Mouse (Mus musculus) C2C12 (cell line): ENCODE measurements around the gene Sebox.

Experiments
- CTCF ChIP-seq: IDR thresholded peaks from one replicate; pipeline ENCODE4 v1.5.1; 2011; ENCODE audit not compliant: control insufficient read depth, insufficient read depth, insufficient read length
- MAX ChIP-seq: IDR thresholded peaks from one replicate; pipeline ENCODE4 v1.6.1; 2011; ENCODE audit warnings: mild to moderate bottlenecking, control low read depth
- MYOD1 ChIP-seq: IDR thresholded peaks from one replicate; pipeline ENCODE4 v1.6.1; 2011; ENCODE audit warnings: low read depth; ENCODE audit not compliant: control insufficient read depth, insufficient read length
- USF1 ChIP-seq: IDR thresholded peaks from one replicate; pipeline ENCODE4 v1.6.1; 2011; ENCODE audit warnings: low read depth, mild to moderate bottlenecking, control low read depth, moderate library complexity

DNA sequence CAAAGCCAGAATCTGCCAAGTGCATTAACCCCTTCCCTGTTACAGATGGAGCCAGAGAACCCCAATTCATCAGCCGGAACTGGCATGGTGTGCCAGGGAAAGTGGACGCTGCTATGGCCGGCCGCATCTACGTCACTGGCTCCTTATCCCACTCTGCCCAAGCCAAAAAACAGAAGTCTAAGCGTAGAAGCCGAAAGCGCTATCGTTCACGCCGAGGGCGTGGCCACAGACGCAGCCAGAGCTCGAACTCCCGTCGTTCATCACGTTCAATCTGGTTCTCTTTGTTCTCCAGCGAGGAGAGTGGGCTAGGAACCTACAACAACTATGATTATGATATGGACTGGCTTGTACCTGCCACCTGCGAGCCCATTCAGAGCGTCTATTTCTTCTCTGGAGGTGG lies 1.7 kb upstream of the Sebox start:
- TF ChIP-seq CTCF (no peak), MYOD1 (no peak), USF1 (no peak), MAX (no peak)
